Mouse (Mus musculus) CH12F3 (cell line): ENCODE data around the gene Sox21.

Experiments
- in situ Hi-C: fragments of 300-500 bp; cut with MboI; formaldehyde crosslinking; loops from 2 replicates; pipeline ENCODE4 v1.14.3; 2020; ENCODE audit warnings: low sequenced_read_pairs

The Sox21 gene

DNA sequence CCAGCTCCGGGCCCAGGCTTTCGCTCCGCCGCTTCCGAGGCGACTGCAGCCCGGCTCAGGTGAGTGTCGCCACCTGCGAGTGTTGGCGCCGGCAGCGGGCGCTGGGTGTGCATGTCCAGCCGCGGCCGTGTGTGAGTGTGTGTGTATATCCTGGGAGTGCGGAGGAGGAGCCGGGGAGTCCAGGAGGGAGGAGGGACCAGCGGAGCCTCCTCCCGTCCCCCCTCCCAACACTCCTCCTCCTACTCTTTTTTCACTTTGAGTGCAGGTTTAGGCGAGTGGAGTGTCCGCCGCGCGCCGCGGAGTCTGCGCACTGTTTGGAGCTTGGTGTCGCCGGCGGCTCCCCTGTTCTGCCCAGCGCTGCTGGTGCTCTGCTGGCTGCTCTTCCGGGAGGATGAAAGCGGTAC lies at the start of gene Sox21:
Gene Sox21 (minus strand): TSS at position 145 of the 404 bp plus-strand sequence.
- in situ Hi-C loops = no loop called here

DNA sequence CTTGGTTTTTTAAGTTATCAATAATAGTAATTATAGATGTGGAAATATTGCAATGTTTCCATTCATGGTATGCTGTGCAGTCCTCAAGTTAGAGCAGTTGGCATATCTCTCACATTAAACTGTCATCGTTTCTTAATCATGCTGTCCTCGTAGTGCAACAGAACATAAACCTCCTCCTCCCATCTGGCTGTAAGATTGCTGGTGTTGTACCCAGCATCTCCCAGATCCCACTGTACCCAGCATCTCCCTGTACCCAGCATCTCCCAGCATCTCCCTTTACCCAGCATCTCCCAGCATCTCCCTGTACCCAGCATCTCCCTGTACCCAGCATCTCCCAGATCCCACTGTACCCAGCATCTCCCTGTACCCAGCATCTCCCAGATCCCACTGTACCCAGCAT lies 49.3 kb upstream of the Sox21 start:
- in situ Hi-C loops = no loop called here

DNA sequence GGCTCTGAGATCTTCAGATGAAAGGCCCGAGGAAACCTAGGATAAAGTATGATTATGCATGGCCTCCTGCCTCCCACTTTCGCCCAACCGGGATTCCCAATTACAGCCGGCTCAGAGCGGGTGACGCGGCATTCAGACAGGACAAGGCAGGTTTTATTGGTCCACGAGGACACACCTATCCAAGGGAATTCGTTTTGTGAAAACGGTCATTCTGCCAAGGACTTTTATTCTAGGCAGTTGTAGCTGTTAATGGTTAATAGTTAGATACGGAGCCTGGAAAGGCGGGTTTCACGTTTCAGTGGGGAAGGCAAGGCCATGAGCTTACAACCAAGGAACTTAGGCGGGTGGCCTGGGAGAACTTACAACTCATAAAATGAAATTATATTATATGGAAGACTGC lies 46.1 kb upstream of the Sox21 start:
- in situ Hi-C loops = no loop called here

DNA sequence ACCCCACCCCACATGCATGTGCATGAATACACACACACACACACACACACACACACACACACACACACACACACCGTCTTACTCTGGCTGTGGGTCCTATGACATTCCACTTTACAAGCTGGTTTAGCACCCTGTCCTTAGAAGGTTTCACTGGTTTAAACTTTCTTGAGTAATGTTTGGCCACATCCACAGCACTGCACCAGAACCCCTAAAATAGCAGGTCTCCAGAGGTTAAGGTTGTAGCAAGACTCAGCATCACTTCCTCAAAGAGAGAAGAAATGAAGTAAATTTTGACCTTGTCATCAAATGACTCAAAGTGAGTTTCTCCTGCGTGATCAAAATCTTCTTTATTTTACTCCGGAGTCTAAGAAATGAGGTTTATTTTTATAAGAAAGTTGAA lies 45.4 kb upstream of the Sox21 start:
- in situ Hi-C loops = no loop called here

DNA sequence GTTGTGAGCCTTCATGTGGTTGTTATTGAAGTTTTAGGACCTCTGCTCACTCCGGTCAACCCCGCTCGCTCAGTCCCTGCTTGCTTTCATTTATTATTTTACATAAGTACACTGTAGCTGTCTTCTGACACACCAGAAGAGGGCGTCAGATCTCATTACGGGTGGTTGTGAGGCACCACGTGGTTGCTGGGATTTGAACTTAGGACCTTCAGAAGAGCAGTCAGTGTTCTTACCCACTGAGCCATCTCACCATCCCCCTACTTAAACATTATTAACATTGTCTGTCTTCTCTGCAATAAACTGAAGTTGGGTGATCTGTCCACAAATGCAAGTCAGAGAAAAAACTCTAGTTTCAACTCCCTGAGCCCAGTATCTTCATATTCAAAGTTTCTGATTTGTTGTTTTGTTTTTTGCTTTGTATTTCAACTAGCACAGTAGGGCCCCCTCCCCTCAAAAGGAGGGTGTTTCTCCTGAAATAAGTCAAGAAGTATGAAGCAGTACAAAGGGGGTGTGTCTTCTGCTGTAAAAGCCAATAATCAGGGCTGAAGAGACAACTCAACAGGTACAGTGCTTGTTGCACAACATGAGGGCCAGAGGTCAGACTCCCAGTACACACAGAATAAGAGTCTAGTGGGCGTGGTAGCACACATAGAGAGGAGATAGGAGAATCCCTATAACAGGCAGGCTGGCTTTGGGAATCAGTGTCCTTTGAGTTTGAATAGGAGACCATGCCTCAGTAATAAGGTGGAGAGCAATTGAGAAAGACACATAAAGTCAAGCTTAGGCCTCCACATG lies 41.1 kb upstream of the Sox21 start:
- in situ Hi-C loops = no loop called here

DNA sequence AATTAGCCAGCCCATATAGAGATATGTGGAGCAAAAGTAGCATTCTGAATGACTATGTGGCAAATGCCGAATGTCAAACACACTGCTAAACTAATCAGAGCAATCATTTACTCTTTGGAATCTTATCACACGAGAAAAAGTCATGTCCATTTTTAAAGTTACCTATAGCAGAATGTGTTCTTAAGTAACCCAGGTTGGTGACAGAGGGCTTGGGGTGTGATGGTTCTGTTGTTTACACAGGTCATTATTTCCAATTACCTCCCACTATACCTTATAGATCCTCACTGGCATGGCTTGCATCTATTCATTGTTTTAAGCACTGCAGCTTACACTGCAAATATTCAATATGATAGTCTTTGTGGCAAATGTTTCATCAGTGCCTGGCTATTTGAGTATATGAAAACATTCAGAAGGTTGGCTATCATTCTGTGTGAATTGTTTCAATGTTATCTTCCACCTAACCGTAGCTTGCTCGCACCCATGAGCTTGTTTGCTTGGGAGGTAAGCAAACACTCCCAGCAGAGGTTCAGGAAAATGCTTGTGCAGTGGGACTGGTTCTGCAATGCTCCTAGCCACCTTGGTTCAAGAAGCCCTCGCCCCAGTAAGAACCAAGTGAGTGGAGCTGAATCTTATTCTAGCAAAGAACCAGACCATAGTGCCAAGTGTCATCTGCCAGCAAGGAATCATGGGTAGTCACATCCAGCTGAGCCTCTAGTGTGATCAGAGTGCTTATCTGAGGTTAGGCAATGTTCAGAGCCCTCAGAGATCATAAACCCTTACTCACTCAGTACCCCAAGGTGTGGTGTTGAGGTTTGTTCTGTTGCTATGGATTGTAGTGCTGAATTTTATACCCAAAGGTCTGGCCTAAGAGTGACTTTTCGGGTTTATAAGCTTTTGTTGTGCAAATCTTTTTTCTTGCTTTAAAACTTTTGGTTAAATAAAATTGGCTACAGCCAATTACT lies 36.0 kb upstream of the Sox21 start:
- in situ Hi-C loops = no loop called here

DNA sequence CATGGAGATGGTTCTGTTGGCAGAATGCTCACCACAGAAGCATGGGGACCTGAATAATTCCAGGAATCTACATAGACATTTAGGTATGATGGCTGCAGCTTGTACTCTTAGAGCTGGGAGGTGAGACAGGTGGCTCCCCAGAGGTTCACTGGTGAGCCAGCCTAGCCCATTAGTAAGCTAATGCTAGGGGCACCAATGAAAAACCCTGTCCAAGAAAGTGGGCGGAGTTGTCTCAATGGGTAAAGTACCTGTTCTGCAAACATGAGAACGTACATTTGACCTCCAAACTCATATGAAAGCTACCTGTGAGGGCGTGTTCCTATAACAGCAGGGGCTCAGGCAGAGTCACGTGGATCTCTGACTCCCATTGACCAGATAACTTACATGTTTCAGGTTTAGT lies 32.0 kb upstream of the Sox21 start:
- in situ Hi-C loops = no loop called here

DNA sequence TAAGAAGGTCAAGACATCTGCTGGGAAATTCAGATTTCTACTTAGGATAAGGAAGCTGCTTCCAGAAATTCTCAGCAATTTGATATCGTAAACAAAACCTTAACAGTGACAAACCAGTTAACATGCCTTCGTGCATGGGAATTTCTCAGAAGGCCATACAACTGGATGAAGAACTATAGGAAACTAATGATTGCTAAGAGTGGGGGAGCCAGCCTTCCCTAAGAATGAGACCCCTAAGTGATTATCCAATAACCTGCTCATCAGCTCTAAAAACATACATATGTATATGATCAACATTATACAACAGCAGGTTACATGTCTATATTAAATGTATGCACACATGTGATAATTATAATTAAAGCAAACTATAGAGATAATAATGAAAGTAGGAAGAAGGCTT lies 29.8 kb upstream of the Sox21 start, which contains the start of gene Gm9376:
Gene Gm9376 (plus strand): TSS at position 301 of the 400 bp plus-strand sequence.
- in situ Hi-C loops = no loop called here

DNA sequence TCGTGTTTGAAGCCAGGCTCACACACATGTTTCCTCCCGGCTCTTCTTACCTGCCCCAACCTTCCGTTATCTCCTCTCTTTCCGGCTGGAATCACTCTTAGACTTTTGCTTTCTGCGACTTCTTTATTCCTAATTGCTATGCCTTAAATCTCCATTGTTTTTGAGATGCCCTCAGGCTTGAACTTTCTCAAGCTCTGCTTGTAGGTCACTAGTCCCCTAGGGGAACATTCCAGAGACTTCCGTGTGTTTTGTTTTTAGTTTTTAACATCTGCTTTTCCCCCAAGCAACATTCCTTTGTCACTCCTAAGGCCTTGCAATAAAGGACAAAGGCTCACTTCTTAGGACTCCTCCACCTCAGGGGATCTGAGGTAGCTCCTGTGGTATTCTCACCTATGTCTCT lies 16.6 kb upstream of the Sox21 start:
- in situ Hi-C loops = no loop called here

DNA sequence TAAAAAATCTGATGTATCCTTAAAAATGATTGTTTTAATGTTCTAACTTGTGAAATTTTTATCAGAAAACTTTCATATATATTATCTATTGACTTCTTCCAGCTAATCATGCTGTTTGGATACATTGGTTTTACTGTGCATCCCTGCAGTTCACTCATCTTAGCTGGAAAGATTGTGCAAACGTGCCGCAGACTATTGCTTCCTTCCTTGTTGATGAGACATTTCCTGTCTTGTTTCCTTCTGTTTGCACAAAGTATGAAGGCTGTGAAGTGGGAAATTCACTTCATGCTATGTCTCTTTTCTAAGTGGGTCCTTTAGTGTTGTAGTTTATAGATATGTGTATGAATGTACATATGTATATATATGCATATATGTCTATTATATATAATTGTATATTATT lies 4.6 kb upstream of the Sox21 start:
- in situ Hi-C loops = no loop called here

DNA sequence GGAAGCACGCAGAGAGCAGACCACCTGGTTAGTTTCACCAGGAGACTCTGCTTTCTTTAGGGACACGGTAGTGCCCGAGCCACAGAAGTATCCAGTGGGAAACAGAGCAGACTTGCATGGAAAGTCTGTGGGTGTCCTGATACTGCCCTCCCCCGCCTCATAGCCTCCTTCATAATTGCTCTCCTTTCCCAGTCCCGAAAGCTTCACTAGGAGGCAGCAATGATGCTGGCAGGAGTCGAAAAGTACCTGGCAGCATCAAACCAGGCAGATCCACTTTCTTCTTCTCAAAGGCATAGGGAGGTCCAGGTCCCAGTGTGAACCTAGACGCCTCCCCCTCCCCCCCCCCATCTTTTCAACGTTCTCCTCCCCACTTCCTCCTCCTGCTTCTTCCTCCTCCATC lies 2.5 kb upstream of the Sox21 start:
- in situ Hi-C loops = no loop called here

DNA sequence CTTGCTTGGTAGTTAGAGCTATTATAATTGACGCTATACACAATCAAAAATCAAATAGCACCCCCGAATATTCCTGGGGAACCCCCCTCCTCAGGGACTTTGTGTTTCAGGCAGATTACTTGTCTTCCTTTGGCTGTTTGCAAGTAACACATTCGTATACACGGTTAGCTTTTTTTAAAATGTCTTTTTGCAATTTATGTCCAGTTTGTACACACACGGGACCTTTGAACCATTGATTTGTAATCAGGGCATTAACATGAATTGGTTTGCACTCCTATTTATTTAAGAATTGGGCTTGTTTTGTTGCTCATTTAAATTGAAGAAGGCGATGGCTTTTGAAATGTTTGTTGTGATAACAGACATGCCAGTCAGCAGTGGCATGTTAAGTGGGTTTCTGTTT lies 956 bp upstream of the Sox21 start:
- in situ Hi-C loops = no loop called here

DNA sequence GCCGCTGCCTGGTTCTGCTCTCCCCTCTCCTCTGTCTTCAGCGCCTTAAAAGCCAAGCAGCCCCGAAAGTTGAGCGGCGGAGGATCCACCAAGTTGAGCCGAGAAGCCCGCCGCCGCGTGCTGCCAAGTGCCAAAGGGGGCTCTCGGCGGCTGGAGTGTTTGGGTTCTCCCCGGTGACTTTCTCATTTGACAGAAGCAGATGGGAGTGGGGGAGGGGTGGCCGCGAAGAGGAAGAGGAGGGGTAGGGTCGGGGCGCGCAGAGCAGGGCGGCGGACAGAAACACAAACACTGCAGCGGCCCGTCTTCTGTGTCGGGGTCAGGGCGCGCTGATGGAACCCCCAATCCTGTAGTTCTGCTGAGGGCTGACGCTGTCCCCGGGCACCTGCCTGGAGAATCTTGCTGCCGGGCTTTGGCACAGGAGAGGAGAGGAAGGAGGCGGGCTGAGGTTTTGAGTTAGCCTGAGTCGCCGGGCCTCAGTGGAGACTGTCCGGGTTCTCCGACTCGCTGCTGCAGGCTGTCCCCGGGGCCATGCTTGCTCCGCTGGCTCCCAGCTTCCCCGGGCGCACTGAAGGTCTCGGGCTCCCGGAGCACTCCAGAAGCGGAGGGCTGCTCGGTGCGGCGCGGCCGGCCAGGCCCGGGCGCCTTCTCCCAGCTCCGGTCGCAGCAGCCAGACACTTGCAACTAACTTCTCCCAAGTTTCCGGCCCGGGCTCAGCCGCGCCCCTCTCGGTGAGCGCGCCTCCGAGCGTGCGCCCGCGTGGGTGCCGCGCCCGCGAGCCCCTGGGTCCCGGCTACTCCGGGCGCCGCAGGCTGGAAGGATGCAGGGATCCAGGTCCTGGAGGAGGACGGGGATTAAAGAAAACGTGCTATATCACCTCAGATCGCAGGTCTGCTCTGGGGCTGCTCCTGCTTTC lies 601 bp downstream of the Sox21 start:
- in situ Hi-C loops = no loop called here

DNA sequence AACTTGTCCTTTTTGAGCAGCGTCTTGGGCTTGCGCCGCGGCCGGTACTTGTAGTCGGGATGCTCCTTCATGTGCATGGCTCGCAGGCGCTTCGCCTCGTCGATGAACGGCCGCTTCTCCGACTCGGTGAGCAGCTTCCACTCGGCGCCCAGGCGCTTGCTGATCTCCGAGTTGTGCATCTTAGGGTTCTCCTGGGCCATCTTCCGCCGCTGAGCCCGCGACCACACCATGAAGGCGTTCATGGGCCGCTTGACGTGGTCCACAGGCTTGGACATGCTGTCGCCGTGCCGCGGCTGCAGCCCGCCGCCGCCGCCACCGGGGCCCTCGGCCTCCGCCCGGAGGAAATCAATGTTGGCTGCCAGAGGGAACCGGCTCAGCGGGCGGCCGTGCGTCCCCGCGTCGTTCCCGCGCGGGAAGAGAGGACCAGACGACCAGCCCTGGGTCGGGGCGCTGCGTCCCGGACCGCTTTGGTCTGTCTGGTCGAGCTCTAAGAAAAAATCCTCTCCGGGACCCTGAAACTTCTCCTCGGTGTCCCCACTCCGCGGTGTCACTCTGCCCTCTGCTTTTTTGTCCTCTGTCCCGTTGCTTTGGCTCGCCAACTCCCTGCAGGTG lies 1.4 kb downstream of the Sox21 start:
- in situ Hi-C loops = no loop called here

DNA sequence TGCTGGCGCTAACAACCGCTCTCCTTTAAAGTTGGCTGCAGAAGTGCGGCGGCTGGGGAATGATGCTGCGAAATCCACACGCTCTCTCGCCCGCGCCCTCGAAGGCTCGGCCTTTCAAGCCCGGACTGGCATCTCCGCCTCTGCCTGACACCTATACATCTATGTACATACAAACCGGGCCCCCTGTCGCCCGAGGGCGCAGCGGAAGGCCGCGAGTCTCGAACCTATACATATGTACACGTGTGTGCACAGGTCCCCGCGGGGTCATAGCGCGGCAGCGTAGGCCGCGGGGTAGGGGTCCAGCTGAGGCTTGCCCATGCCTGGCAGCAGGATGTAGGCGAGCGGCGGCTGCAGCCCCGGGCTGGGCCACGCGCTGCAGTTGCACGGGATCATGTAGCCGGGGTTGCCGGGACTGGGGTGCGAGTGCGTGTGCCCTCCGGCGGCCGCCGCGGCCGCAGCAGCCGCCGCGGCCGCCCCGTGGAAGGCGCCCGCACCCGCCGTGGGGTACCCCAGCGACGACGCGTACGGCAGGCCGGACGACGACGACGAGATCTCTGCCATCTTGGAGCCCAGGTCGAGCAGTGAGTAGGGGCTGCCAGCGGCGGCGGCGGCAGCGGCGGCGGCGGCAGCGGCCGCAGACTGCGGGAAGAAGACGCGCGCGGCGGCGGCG lies 2.2 kb downstream of the Sox21 start:
- in situ Hi-C loops = no loop called here

DNA sequence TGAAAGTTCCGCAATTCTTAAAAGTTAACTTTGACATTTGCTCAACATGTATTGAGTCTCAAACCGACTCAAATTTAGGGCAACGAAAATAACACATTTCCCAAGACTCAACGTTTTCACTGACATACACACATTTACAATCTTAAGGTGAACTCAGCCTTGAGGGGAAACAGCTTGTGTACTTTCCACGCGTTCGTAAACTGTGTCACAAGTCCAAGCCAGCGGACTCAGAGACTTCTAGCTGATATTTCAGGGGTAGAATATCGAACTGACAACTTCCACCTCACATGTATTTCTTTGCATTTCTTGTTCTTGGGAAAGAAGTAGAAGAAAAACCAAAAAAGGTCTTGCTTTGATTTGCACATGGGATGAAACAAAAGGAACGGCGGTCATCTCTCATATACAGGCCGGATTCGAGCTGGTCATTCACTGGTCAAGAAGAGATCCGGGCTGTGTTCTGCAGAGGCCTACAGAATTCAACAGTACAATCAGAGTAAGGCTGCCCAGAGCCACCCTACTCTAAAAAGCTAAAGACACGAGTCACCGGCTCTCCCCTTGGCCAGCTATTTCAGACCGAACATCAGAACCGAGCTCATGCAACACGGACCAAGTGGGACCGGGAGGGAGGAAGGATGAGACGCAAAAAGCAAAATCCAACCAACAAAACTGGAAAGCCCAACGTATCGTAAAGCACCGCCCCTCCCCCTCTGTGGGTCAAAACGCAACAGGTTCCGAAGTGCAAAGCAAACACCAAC lies 2.9 kb downstream of the Sox21 start:
- in situ Hi-C loops = no loop called here

DNA sequence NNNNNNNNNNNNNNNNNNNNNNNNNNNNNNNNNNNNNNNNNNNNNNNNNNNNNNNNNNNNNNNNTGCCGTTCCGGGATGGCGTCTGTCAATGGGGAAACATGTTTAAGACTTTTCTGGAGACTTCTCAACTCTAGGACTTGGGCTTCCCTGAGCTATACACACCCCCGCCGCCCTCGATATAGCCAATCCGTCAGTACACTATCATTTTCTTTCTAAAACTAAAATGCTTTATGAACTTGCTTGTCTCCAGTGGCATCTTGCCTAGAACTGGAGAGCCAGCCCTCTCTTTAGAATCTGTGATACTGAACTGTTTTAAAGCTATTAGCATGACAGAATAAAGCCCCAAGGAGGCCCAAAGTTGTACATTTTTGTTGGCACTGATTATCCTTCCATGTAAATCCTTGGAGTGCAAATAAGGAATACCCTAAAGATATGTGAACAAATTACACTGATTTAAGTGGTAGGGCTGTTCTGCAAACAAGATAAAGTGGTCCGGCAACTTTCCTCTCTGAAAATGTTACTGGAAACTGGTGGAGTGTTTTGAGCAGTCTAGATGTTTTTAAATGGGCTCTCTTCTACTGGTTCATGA lies 4.4 kb downstream of the Sox21 start:
- in situ Hi-C loops = no loop called here

DNA sequence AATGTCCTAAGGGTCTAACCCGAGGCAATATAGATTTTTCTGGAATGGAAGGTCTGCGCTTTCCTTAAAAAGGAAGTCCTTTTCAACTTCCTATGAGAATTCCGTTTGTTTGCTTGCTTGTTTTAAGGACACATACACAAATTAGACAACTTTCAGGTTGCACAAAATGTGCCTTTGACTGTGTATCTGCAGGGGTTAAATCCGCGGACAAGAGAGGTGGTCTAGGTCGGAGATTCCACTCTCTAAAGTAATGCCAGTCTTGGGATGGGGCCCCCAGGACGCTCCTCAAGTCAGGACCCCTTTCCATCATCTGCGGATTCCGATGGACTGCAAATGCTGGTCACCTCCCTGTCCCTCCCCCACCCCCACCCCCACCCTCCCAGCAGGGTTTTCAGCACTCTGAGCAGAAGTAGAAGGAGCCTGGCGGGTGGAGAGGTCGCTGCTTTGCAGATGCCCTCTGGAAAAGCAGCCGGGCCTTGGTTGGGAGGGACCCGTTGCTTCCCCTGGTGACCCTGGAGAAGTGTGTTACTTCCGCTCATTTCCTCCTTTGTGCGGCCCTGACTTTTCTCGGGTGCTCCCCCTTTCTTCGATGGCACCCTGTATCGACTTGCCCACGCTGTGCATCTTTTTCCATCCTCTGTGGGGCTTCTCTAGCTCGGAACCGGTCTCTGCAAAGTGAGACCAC lies 10.2 kb downstream of the Sox21 start:
- in situ Hi-C loops = no loop called here
